In the genomic region with DNA sequence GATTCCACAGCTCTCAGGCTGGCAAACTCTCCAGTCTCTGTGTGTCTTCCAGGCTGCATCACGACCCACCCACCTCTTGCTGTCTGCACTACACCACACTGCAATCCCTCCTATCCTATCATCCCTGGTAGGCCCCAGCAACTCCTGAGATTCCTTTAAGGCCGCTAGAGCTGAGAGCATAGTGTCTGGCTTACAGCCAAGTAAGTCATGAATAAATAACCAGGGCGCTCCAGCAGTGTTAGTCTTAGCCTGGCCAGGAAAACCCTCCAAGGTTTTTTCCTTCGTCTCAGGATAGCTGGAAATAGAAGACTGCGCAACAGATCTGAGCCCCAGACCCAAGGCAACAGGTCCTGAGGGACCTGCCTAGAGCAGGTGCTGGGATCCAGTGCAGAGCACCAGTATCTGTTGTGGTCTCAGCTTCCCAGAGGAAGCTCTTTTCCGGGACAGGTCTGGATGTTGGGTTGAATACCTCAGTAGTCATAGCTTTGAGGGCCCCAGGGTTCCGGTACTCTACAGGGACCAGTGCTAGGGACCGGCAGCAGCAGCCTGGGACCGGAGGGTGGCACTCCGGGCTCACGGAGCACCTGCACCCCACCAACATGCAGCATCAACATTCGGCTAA, we compare ENCODE assay signal across 8 mouse cellular contexts. TPM values are rescaled to one million over a fixed set of nuclear protein-coding genes. Genes with fewer than 3 reads are reported as not detected.
DNase-seq lines count a peak whose midpoint lies in the region; ATAC-seq lines count a peak whose summit lies in the region.

No protein-coding gene starts in this region.

- H3K9me3 ChIP-seq in intestine, embryonic 14.5 days (ENCODE audit: control insufficient read depth, low read length) = no peaks in the 10 kb centered on the region
- H3K9me3 ChIP-seq in stomach, embryonic 16.5 days (replicated peaks; ENCODE audit: control insufficient read depth, low read length) = no peaks in the 10 kb centered on the region

- DNase-seq in embryo, embryonic 10 days (ENCODE audit: low spot score) = peak; percentile 21
- no peak for DNase-seq in embryo, embryonic 9.5 days (ENCODE audit: extremely low spot score)
- peak; percentile 52 for DNase-seq in cerebellum, adult 11 months
- DNase-seq in frontal cortex, adult 2 months (ENCODE audit: extremely low spot score in 1 of 2, low spot score in 1 of 2) = peak; percentile 73 to 75
- peak; percentile 91 for DNase-seq in intestine, embryonic 14.5 days (ENCODE audit: low spot score)
- DNase-seq in left cerebral cortex, postnatal 10 days (ENCODE audit: extremely low spot score in 1 of 2, low spot score in 2 of 2) = peak; percentile 38 to 54
- peak; percentile 54 for DNase-seq in mesoderm, embryonic 11.5 days (ENCODE audit: low read depth, low spot score)

- H3K4me1 ChIP-seq in intestine, embryonic 14.5 days (replicated peaks; ENCODE audit: control insufficient read depth, insufficient read depth, low read length) = peaks cover 10% of the 10 kb centered on the region; the same call in 1 of the 2 replicates
- H3K4me1 ChIP-seq in stomach, embryonic 16.5 days (ENCODE audit: control insufficient read depth, insufficient read depth, low read length) = peaks cover 8% of the 10 kb centered on the region

- peak overlapping the region; percentile 76 for H3K27ac ChIP-seq in intestine, embryonic 14.5 days (ENCODE audit: low read depth)
- H3K27ac ChIP-seq in stomach, embryonic 16.5 days (ENCODE audit: low read length) = peak overlapping the region; percentile 55

- 1% methylated on average over 12 of the region's 12 CpGs for WGBS in intestine, embryonic 14.5 days
- 3% methylated on average over 12 of the region's 12 CpGs for WGBS in stomach, embryonic 16.5 days

- intact Hi-C loops in left cerebral cortex, postnatal 10 days (cut with DNase I) = loop anchor here (2.0 kb wide), 1 partner anchor 23 kb away; no protein-coding TSS in a partner anchor

- H3K4me2 ChIP-seq in intestine, embryonic 14.5 days (ENCODE audit: low read length) = peak overlapping the region; percentile 76
- peak overlapping the region; percentile 57 for H3K4me2 ChIP-seq in stomach, embryonic 16.5 days (ENCODE audit: low read depth, low read length)

- peak overlapping the region; percentile 47 for H3K4me3 ChIP-seq in intestine, embryonic 14.5 days (ENCODE audit: low read depth, low read length)
- H3K4me3 ChIP-seq in stomach, embryonic 16.5 days (replicated peaks; ENCODE audit: low read length) = peak overlapping the region; percentile 57

- no peaks in the 10 kb centered on the region for H3K27me3 ChIP-seq in intestine, embryonic 14.5 days (replicated peaks; ENCODE audit: control insufficient read depth, insufficient read depth, low read length)
- H3K27me3 ChIP-seq in stomach, embryonic 16.5 days (ENCODE audit: control insufficient read depth, insufficient read depth, low read length) = no peaks in the 10 kb centered on the region

- no peaks in the 10 kb centered on the region for H3K36me3 ChIP-seq in intestine, embryonic 14.5 days (ENCODE audit: control insufficient read depth, insufficient read depth, low read length)
- no peaks in the 10 kb centered on the region for H3K36me3 ChIP-seq in stomach, embryonic 16.5 days (ENCODE audit: control insufficient read depth, insufficient read depth, low read length)

- ATAC-seq in intestine, embryonic 14.5 days (replicated peaks; ENCODE audit: low FRiP score, low TSS enrichment, low read depth) = peak; percentile 81
- peak; percentile 79 for ATAC-seq in stomach, embryonic 16.5 days (ENCODE audit: insufficient read depth, low FRiP score)

- peak overlapping the region; percentile 55 for H3K9ac ChIP-seq in intestine, embryonic 14.5 days (ENCODE audit: low read length)
- peak overlapping the region; percentile 70 for H3K9ac ChIP-seq in stomach, embryonic 16.5 days (ENCODE audit: low read length)

RNA-seq across cellular contexts. Expression of a gene that starts 0.5 kb away (rescaled TPM):
- 9.8 and 10.4 TPM in 2 replicates for polyA plus RNA-seq in frontal cortex, adult 2 months (2012; rRNA removed)
- 3.7 and 4.6 TPM in 2 replicates for polyA plus RNA-seq in intestine, embryonic 14.5 days (2014; fragmentation: Nextera tagmentation; extraction: Ambion mirVana)
- total RNA-seq in left cerebral cortex, postnatal 10 days (2021) = 10 to 100 TPM; 42.1 to 46.0 TPM
- polyA plus RNA-seq in stomach, embryonic 16.5 days (2015; fragmentation: Nextera tagmentation; extraction: Ambion mirVana) = 3.2 and 4.0 TPM in 2 replicates
